Comparison of ENCODE assay signal across 25 mouse cellular contexts in the genomic region with DNA sequence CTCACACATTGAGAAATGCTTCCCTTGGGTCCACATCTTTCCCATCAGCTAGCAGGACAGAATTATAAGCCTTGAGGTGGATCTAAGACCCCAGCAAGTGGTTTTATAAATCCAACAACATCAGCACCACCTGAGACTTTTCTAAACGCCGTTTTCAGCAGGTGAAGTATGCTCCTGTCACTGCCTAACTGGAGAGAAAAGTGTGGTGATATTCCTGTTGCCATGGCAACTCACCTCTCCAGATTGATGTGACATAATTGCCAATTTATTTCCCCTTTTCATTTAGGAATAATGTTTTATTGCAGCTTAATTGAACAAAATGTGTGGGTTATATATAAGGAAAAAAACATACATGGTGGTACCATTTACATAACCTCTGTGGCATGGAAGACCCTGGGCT.
DNase-seq lines count a peak whose midpoint lies in the region; ATAC-seq lines count a peak whose summit lies in the region.
"Had no signal": no experiment of that assay in that cellular context is flagged by ENCODE, and none has a peak within 500 bp of the region (broad histone marks: within the 10 kb centered on the region; RNA-seq: fewer than 3 reads in every experiment).

No protein-coding gene starts in this region.

- WGBS in forebrain, embryonic 13.5 days = 52% methylated on average over 2 of the region's 2 CpGs
- 67% methylated on average over 2 of the region's 2 CpGs for WGBS in forebrain, embryonic 12.5 days
- 66% methylated on average over 2 of the region's 2 CpGs for WGBS in neural tube, embryonic 12.5 days
- WGBS in kidney, embryonic 15.5 days = 67% methylated on average over 2 of the region's 2 CpGs

- H3K4me3 ChIP-seq in forebrain, embryonic 13.5 days = no peak overlapping the region
- H3K4me3 ChIP-seq in forebrain, embryonic 12.5 days (replicated peaks) = no peak overlapping the region
- no peak overlapping the region for H3K4me3 ChIP-seq in neural tube, embryonic 12.5 days
- no peak overlapping the region for H3K4me3 ChIP-seq in kidney, embryonic 15.5 days (replicated peaks)
- H3K4me3 ChIP-seq: embryonic facial prominence, embryonic 13.5 days; erythroblast, embryonic 14.5 days; limb, embryonic 10.5 days; liver, embryonic 15.5 days; lung, embryonic 15.5 days; megakaryocyte, embryonic 14.5 days; neural tube, embryonic 13.5 days had no signal

- no peak overlapping the region for H3K4me2 ChIP-seq in forebrain, embryonic 13.5 days
- no peak overlapping the region for H3K4me2 ChIP-seq in forebrain, embryonic 12.5 days
- H3K4me2 ChIP-seq in neural tube, embryonic 12.5 days (replicated peaks) = no peak overlapping the region
- H3K4me2 ChIP-seq in kidney, embryonic 15.5 days = no peak overlapping the region
- H3K4me2 ChIP-seq: embryonic facial prominence, embryonic 13.5 days; liver, embryonic 15.5 days; lung, embryonic 15.5 days; neural tube, embryonic 13.5 days had no signal

- no peak overlapping the region for H3K9ac ChIP-seq in forebrain, embryonic 13.5 days
- no peak overlapping the region for H3K9ac ChIP-seq in forebrain, embryonic 12.5 days
- H3K9ac ChIP-seq in neural tube, embryonic 12.5 days = no peak overlapping the region
- H3K9ac ChIP-seq in kidney, embryonic 15.5 days = no peak overlapping the region
- H3K9ac ChIP-seq: embryonic facial prominence, embryonic 13.5 days; liver, embryonic 15.5 days; lung, embryonic 15.5 days; neural tube, embryonic 13.5 days had no signal

- H3K36me3 ChIP-seq in forebrain, embryonic 13.5 days (ENCODE audit: poor library complexity, severe bottlenecking) = no peaks in the 10 kb centered on the region
- H3K36me3 ChIP-seq in forebrain, embryonic 12.5 days (replicated peaks) = no peaks in the 10 kb centered on the region
- H3K36me3 ChIP-seq in neural tube, embryonic 12.5 days = no peaks in the 10 kb centered on the region
- H3K36me3 ChIP-seq in kidney, embryonic 15.5 days = no peaks in the 10 kb centered on the region
- H3K36me3 ChIP-seq: embryonic facial prominence, embryonic 13.5 days; limb, embryonic 10.5 days; liver, embryonic 15.5 days; lung, embryonic 15.5 days; neural tube, embryonic 13.5 days had no signal

- ATAC-seq in forebrain, embryonic 13.5 days = peak; percentile 53; the same call in 1 of the 2 replicates
- ATAC-seq in forebrain, embryonic 12.5 days (ENCODE audit: low FRiP score) = no peak
- ATAC-seq in neural tube, embryonic 12.5 days (ENCODE audit: low FRiP score, low read depth) = 0 out of 2 replicates have a peak, but pooled peaks have one; percentile 21
- no peak for ATAC-seq in kidney, embryonic 15.5 days (replicated peaks; ENCODE audit: low FRiP score)
- ATAC-seq: activated CD4-positive, CD25-positive, alpha-beta regulatory T cell, adult 4 months had no signal

- 0 out of 2 replicates have a peak, but pooled peaks cover 3% of the 10 kb centered on the region for H3K4me1 ChIP-seq in forebrain, embryonic 13.5 days
- 0 out of 2 replicates have a peak, but pooled peaks cover 3% of the 10 kb centered on the region for H3K4me1 ChIP-seq in forebrain, embryonic 12.5 days
- no peaks in the 10 kb centered on the region for H3K4me1 ChIP-seq in neural tube, embryonic 12.5 days
- no peaks in the 10 kb centered on the region for H3K4me1 ChIP-seq in kidney, embryonic 15.5 days
- H3K4me1 ChIP-seq: embryonic facial prominence, embryonic 13.5 days; liver, embryonic 15.5 days; lung, embryonic 15.5 days; megakaryocyte, embryonic 14.5 days had no signal

- no peak overlapping the region for H3K27ac ChIP-seq in forebrain, embryonic 13.5 days
- no peak overlapping the region for H3K27ac ChIP-seq in forebrain, embryonic 12.5 days
- no peak overlapping the region for H3K27ac ChIP-seq in neural tube, embryonic 12.5 days
- H3K27ac ChIP-seq in kidney, embryonic 15.5 days = no peak overlapping the region
- H3K27ac ChIP-seq: embryonic facial prominence, embryonic 13.5 days; limb, embryonic 10.5 days; liver, embryonic 15.5 days; lung, embryonic 15.5 days; neural tube, embryonic 13.5 days had no signal

- no peaks in the 10 kb centered on the region for H3K27me3 ChIP-seq in forebrain, embryonic 13.5 days
- no peaks in the 10 kb centered on the region for H3K27me3 ChIP-seq in forebrain, embryonic 12.5 days
- H3K27me3 ChIP-seq in neural tube, embryonic 12.5 days (replicated peaks) = no peaks in the 10 kb centered on the region
- no peaks in the 10 kb centered on the region for H3K27me3 ChIP-seq in kidney, embryonic 15.5 days
- H3K27me3 ChIP-seq: embryonic facial prominence, embryonic 13.5 days; liver, embryonic 15.5 days; lung, embryonic 15.5 days; megakaryocyte, embryonic 14.5 days; neural tube, embryonic 13.5 days had no signal

- peak; percentile 15 for DNase-seq in layer of hippocampus, adult 11-12 months (ENCODE audit: low spot score)
- DNase-seq in layer of hippocampus, postnatal 10 days (ENCODE audit: low spot score in 2 of 2) = no peak
- no peak for DNase-seq in neural tube, embryonic 10.5 days (ENCODE audit: extremely low spot score, low spot score)
- DNase-seq: adrenal gland, adult 8-10 months; cerebellum, adult 2 months; cerebellum, postnatal 25 days; embryo, embryonic 11 days; heart, postnatal 4 days; kidney, adult 2 months; kidney, postnatal 14 days; liver; lung, postnatal 36 days; thymus, postnatal 14 days had no signal

- H3K9me3 ChIP-seq in forebrain, embryonic 13.5 days (replicated peaks) = no peaks in the 10 kb centered on the region
- no peaks in the 10 kb centered on the region for H3K9me3 ChIP-seq in forebrain, embryonic 12.5 days
- no peaks in the 10 kb centered on the region for H3K9me3 ChIP-seq in neural tube, embryonic 12.5 days
- H3K9me3 ChIP-seq in kidney, embryonic 15.5 days (replicated peaks) = no peaks in the 10 kb centered on the region
- H3K9me3 ChIP-seq: embryonic facial prominence, embryonic 13.5 days; limb, embryonic 10.5 days; liver, embryonic 15.5 days; lung, embryonic 15.5 days; megakaryocyte, embryonic 14.5 days; neural tube, embryonic 13.5 days had no signal

Comparison
In these comparisons a context has a peak if more than half of its experiments do, and no peak if none do; other contexts are left out.
1. ATAC-seq: peak in forebrain, embryonic 13.5 days (single experiment) and neural tube, embryonic 12.5 days (single experiment); none in forebrain, embryonic 12.5 days (single experiment) and kidney, embryonic 15.5 days (single experiment).